ENCODE assay signal across 25 mouse cellular contexts in the genomic region with DNA sequence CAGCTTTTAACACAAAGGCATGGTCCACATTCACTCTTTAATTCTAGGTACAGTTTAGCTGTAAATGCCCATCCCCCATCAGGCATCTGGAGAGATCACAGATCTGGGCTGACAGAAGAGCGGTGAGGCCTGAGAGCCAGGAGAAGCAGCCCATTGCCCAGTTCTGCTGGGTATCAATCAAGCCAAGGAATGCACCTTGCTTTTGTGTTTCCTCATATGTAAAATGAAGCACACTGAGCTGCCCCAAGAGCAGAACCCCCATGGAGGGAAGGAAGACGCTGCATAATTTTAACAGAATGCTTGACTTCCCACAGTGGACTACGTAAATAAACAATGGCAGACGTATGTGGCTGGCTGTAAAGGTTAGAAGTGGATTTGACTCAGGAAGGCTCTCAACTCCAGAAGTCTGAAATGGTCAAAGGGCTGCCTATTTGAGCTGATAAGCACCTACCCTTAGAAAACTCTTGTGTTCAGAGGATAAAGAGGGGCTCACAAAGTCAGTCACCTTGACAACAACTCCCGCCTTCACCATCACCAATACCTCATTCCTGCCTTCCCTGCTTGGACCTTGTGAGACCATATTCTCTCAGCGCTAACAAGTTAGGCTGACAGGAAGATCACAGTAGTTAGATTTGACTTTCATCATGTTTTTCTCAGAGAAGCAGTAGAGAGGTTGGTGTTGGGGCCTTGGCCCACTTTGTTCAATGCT. TPM values are rescaled to one million over a fixed set of nuclear protein-coding genes. Genes with fewer than 3 reads are reported as not detected.
A peak's percentile ranks its signal among the peaks of the same experiment; 100 is the strongest.
DNase-seq lines count a peak whose midpoint lies in the region; ATAC-seq and TF ChIP-seq lines count a peak whose summit lies in the region.
"Had no signal": no experiment of that assay in that cellular context is flagged by ENCODE, and none has a peak within 500 bp of the region (broad histone marks: within the 10 kb centered on the region; RNA-seq: fewer than 3 reads in every experiment).

No protein-coding gene starts in this region.

- 0 out of 2 replicates have a peak overlapping the region, but pooled peaks have one; percentile 44 for H3K27ac ChIP-seq in lung, embryonic 15.5 days
- peak overlapping the region; percentile 80 for H3K27ac ChIP-seq in ES-Bruce4 (ENCODE audit: insufficient read depth, low read length)
- H3K27ac ChIP-seq in ES-E14 (ENCODE audit: insufficient read depth, low read depth, low read length, poor library complexity, severe bottlenecking), result peak overlapping the region; percentile 96
- peak overlapping the region; percentile 8; the same call in 1 of the 2 replicates for H3K27ac ChIP-seq in cortical plate, adult 2 months (ENCODE audit: insufficient read depth, low read length)
- H3K27ac ChIP-seq in forebrain, embryonic 15.5 days (replicated peaks), result no peak overlapping the region
- H3K27ac ChIP-seq: embryonic facial prominence, embryonic 12.5 days; embryonic facial prominence, embryonic 15.5 days; heart, embryonic 13.5 days; hindbrain, embryonic 14.5 days; hindbrain, postnatal 0 days had no signal

- DNase-seq in lung, postnatal 10 days, result no peak
- no peak for DNase-seq in ES-E14 (ENCODE audit: low read depth, low spot score)
- no peak for DNase-seq in right cerebral cortex, adult 18-20 months
- DNase-seq in adrenal gland, adult (ENCODE audit: inconsistent age in 2 of 2, low spot score in 1 of 2), result no peak
- DNase-seq: adrenal gland, adult 8-10 months; adrenal gland, postnatal 25 days; cerebellum, adult 11-12 months; cerebellum, adult 9-10 months; gastrocnemius, postnatal 25 days; heart, adult 18-20 months; heart, postnatal 14 days; heart, postnatal 4 days had no signal

- H3K4me3 ChIP-seq in lung, embryonic 15.5 days, result no peak overlapping the region
- H3K4me3 ChIP-seq in ES-Bruce4 (ENCODE audit: low read depth, low read length) (no peak overlapping the region), ES-E14 (ENCODE audit: insufficient read depth in 1 of 2, low read depth in 1 of 2, low read length in 2 of 2, poor library complexity in 1 of 2, severe bottlenecking in 1 of 2) (no peak overlapping the region)
- no peak overlapping the region for H3K4me3 ChIP-seq in cortical plate, adult 2 months (ENCODE audit: insufficient read depth, low read length)
- no peak overlapping the region for H3K4me3 ChIP-seq in forebrain, embryonic 15.5 days
- H3K4me3 ChIP-seq: embryonic facial prominence, embryonic 12.5 days; embryonic facial prominence, embryonic 15.5 days; heart, embryonic 13.5 days had no signal

- no peak for TF ChIP-seq POLR2A in ES-Bruce4 (IDR thresholded peaks at IDR 0.05; ENCODE audit: insufficient read depth, low read length)
- TF ChIP-seq POLR2A in cortical plate, adult 2 months (IDR thresholded peaks at IDR 0.05; ENCODE audit: extremely low read depth, insufficient read depth, low read length), result no peak

- H3K9ac ChIP-seq in lung, embryonic 15.5 days, result no peak overlapping the region
- H3K9ac ChIP-seq in ES-Bruce4 (ENCODE audit: low read depth, poor library complexity, severe bottlenecking), result no peak overlapping the region
- peak overlapping the region; percentile 59; the same call in 1 of the 2 replicates for H3K9ac ChIP-seq in ES-E14 (ENCODE audit: insufficient read depth, low read depth, low read length, poor library complexity, severe bottlenecking)
- H3K9ac ChIP-seq in forebrain, embryonic 15.5 days (replicated peaks), result no peak overlapping the region
- H3K9ac ChIP-seq: embryonic facial prominence, embryonic 12.5 days; embryonic facial prominence, embryonic 15.5 days; heart, embryonic 13.5 days; hindbrain, embryonic 14.5 days had no signal

- no peak for TF ChIP-seq CTCF in ES-Bruce4 (IDR thresholded peaks at IDR 0.05; ENCODE audit: low read depth, low read length)
- no peak for TF ChIP-seq CTCF in cortical plate, adult 2 months (IDR thresholded peaks at IDR 0.05; ENCODE audit: extremely low read depth, insufficient read depth, low read length)

- H3K4me2 ChIP-seq in lung, embryonic 15.5 days, result no peak overlapping the region
- no peak overlapping the region for H3K4me2 ChIP-seq in forebrain, embryonic 15.5 days (replicated peaks)
- H3K4me2 ChIP-seq: embryonic facial prominence, embryonic 12.5 days; embryonic facial prominence, embryonic 15.5 days; heart, embryonic 13.5 days; hindbrain, embryonic 14.5 days had no signal

- peaks cover 23% of the 10 kb centered on the region for H3K4me1 ChIP-seq in lung, embryonic 15.5 days
- H3K4me1 ChIP-seq in ES-Bruce4 (ENCODE audit: control insufficient read depth, insufficient read depth, low read length) (peaks cover 20% of the 10 kb centered on the region), ES-E14 (ENCODE audit: control insufficient read depth in 2 of 2, insufficient read depth in 2 of 2, low read length in 2 of 2, poor library complexity in 1 of 2) (peaks cover 35 to 45% of the 10 kb centered on the region in 2 experiments)
- H3K4me1 ChIP-seq in cortical plate, adult 2 months (ENCODE audit: control insufficient read depth, insufficient read depth, low read length), result peaks cover 9% of the 10 kb centered on the region
- H3K4me1 ChIP-seq in forebrain, embryonic 15.5 days, result peaks cover 6% of the 10 kb centered on the region; the same call in 1 of the 2 replicates
- H3K4me1 ChIP-seq: embryonic facial prominence, embryonic 15.5 days had no signal

- no peaks in the 10 kb centered on the region for H3K27me3 ChIP-seq in lung, embryonic 15.5 days
- no peaks in the 10 kb centered on the region for H3K27me3 ChIP-seq in ES-Bruce4 (ENCODE audit: control insufficient read depth, insufficient read depth, low read length, poor library complexity, severe bottlenecking)
- H3K27me3 ChIP-seq in forebrain, embryonic 15.5 days, result no peaks in the 10 kb centered on the region
- H3K27me3 ChIP-seq: embryonic facial prominence, embryonic 12.5 days; embryonic facial prominence, embryonic 15.5 days; heart, embryonic 13.5 days had no signal

- H3K9me3 ChIP-seq in lung, embryonic 15.5 days, result no peaks in the 10 kb centered on the region
- H3K9me3 ChIP-seq in ES-Bruce4 (replicated peaks; ENCODE audit: control insufficient read depth, insufficient read depth, low read length, poor library complexity, severe bottlenecking) (0 out of 2 replicates have a peak, but pooled peaks cover under 1% of the 10 kb centered on the region), ES-E14 (ENCODE audit: control insufficient read depth, insufficient read depth, low read depth, low read length) (no peaks in the 10 kb centered on the region)
- H3K9me3 ChIP-seq in forebrain, embryonic 15.5 days, result no peaks in the 10 kb centered on the region
- H3K9me3 ChIP-seq: embryonic facial prominence, embryonic 12.5 days; embryonic facial prominence, embryonic 15.5 days; heart, embryonic 13.5 days had no signal

- TF ChIP-seq EP300 in ES-Bruce4 (IDR thresholded peaks at IDR 0.05; ENCODE audit: insufficient read depth, low read depth, low read length), result 0 out of 2 replicates have a peak, but pooled peaks have one; percentile 37

- 39% methylated on average over 6 of the region's 6 CpGs for WGBS in lung, embryonic 15.5 days
- 76% methylated on average over 6 of the region's 6 CpGs for WGBS in forebrain, embryonic 15.5 days

- in situ Hi-C loops in ES-E14 (cut with MboI; ENCODE audit: low sequenced_read_pairs in 2 of 2, unreplicated experiment in 2 of 2), result loop anchor here in 1 of 2 experiments (25.0 kb wide), 1 partner anchor 696 kb away; the partner anchor contains the start of gene Eif4a2

- no peak for ATAC-seq in lung, embryonic 15.5 days (ENCODE audit: borderline replicate concordance, extremely low read depth, low FRiP score, low TSS enrichment)
- no peak for ATAC-seq in forebrain, embryonic 15.5 days (replicated peaks)
- ATAC-seq: CD4-positive, CD25-positive, alpha-beta regulatory T cell, adult 4 months; forebrain, embryonic 14.5 days; hindbrain, postnatal 0 days; inflammation-experienced regulatory T-cells, adult 6 months; intestine, postnatal 0 days had no signal

- peaks cover 16% of the 10 kb centered on the region for H3K36me3 ChIP-seq in lung, embryonic 15.5 days
- H3K36me3 ChIP-seq in ES-Bruce4 (ENCODE audit: control insufficient read depth, insufficient read depth, low read length, poor library complexity, severe bottlenecking) (peaks cover 14% of the 10 kb centered on the region), ES-E14 (ENCODE audit: control insufficient read depth, insufficient read depth, low read length, poor library complexity, severe bottlenecking) (peaks cover 23% of the 10 kb centered on the region)
- no peaks in the 10 kb centered on the region for H3K36me3 ChIP-seq in forebrain, embryonic 15.5 days

TF ChIP-seq in ES-E14, 5 proteins besides CTCF, POLR2A, EP300 and RAD21:
- no peak for TF ChIP-seq ZNF384 (IDR thresholded peaks at IDR 0.05; ENCODE audit: low read depth, low read length)
- no peak for TF ChIP-seq ZC3H11A (IDR thresholded peaks at IDR 0.05; ENCODE audit: borderline replicate concordance, low read depth, low read length)
- TF ChIP-seq MAFK (IDR thresholded peaks at IDR 0.05; ENCODE audit: insufficient read depth, low read depth, low read length), result no peak
- TF ChIP-seq CHD2 (IDR thresholded peaks at IDR 0.05; ENCODE audit: low read depth, low read length), result no peak
- TF ChIP-seq HCFC1 (IDR thresholded peaks at IDR 0.05; ENCODE audit: borderline replicate concordance, insufficient read depth, low read length), result no peak

RNA-seq across cellular contexts. Expression of gene Etv5, which starts 23.2 kb away (rescaled TPM):
- polyA plus RNA-seq in lung, embryonic 15.5 days (2015; fragmentation: Nextera tagmentation; extraction: Ambion mirVana), result 167 TPM in 2 replicates
- polyA plus RNA-seq in ES-Bruce4 (2011; ENCODE audit: insufficient read depth, insufficient read length, low read depth, missing spikeins), result 130 and 133 TPM in 2 replicates
- total RNA-seq in ES-E14 (2012; rRNA removed), result 136 and 147 TPM in 2 replicates
- 76.1 and 76.2 TPM in 2 replicates for polyA plus RNA-seq in cortical plate, adult 2 months (2012; rRNA removed)
- 24.7 and 27.2 TPM in 2 replicates for polyA plus RNA-seq in forebrain, embryonic 15.5 days (2015; fragmentation: Nextera tagmentation; extraction: Ambion mirVana)
